Mouse (Mus musculus) right cerebral cortex, adult 2 months (tissue): ENCODE measurements around the gene Adamts12.
A peak's percentile ranks its signal among the peaks of the same experiment; 100 is the strongest.

ENCODE experiments used
- DNase-seq, 2 experiments: peaks; one replicate each; pipeline ENCODE4 v3.0.0; 2021 to 2022; ENCODE audit warnings: low spot score in 2 of 2

Adamts12 gene

DNA sequence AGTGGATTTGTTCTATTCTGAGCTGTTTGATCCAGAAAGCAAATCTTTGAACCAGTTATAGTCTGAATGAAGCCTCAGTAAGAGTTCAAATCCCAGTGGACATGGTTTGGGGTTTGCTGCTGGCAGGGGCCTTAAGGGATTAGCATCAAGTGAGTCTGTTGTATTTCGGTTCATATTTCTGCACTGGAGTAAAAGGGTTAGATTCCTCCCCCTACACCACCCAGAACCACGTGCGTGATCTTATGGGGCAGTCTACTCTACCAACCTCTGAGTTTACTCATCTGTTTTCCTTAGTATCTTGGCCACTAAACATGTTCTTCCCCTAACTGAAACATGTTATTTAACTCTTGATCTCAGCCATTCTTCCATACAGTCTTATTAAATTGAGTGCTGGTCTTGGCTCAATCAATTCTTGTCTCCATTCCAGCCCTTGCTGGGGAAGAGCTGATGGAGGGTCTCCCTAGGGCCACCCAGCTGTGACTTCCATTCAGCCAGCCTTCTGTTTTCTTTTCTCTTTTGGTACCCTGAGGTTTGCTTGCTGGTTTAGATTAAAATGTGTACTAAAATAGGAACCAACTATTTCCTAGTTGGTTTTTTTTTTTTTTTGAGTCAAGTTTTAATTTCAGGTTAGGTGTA is 11.3 kb downstream of the Adamts12 start:
- no peak for DNase-seq

DNA sequence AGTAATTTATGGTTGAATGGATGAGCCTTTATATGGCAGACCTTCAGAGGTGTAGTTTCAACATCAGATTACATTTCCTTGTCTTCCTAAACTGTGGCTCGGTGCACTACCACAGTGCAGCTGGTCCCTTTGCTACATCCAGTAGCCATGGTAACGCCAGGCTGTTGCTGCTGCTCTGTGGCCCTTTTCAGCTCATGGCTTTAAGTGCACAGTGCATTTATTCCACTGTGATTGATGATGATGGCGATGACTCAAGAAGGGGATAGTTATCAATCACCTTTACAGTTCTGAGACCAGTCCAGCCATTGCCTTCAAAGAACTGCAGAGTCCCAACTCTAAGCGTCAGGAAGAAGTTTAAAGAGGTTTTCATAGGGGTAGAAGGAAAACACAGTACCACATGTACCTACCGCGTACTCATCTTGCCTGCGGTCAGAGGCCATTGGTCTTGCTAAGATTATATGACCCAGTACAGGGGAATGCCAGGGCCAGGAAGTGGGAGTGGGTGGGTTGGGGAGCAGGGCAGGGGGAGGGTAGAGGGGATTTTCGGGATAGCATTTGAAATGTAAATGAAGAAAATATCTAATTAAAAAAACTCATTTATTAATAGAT is 18.5 kb downstream of the Adamts12 start:
- no peak for DNase-seq

DNA sequence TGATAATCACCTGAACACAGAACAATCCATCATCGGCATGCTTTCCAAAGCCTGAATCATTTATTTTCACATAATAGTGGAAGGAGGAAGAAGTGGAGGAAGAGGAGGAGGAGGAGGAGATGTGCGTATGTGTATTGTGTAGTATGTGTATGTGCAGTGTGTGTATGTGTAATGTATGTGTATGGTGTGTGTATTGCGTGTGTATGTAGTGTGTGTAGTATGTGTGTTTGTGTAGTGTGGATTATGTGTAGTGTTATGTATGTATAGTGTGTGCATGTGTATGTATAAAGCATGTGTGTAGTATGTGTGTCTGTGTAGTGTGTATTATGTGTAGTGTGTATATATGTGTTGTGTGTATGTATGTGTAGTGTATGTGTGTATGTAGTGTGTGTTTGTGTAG is 19.1 kb downstream of the Adamts12 start:
- no peak for DNase-seq

DNA sequence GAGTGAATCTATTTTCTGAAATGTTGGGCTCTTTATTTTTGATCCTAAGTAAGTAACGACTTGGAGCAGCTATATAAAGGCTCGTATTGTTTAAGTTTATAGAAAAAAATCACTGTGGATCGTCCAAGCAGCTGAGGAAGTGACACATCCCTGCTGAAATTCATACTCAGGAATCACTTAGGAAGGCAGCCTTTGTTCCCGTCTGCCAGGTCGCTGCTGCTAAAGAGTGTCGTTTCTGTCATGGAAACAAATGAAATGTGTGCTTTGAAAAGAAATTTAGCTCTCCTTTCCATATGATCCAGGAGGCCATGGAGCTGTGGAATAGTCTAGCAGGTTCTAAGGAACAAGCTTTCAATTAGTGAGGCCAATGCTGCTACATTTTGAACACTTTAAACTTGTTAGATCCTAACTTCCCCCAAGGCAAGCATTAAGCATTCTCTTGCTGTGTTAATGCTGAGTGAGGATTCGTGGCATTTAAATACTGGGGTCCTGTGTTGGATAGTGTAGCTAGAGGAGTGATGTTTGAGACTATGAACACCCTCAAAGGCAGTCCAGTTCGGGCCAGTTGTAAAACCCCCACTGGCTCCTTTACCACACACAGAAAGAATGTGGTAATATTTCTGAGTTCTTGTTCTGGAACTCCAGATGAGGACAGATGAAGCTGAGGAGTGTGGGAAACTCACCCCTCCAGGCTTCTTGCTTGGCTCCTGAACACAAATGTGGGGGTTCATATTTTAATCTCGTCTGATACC is 19.8 kb downstream of the Adamts12 start:
- no peak for DNase-seq

DNA sequence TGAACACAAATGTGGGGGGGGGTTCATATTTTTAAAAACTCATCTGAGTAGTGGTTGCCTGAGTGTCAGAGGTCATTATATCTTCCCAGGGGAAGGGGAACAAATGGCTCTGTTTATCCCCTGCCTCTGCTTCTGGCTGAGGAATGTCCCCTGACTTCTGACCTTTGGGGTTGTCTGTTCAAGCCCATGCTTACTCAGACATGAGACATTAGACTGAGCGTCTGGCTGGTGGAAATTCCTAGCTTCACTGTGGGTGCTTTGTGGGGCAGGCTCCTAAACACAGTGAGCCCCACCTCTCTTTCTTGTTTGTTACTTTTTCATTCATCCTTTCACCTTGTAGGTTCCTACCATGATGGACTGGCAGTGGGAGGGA is 20.4 kb downstream of the Adamts12 start:
- no peak for DNase-seq

DNA sequence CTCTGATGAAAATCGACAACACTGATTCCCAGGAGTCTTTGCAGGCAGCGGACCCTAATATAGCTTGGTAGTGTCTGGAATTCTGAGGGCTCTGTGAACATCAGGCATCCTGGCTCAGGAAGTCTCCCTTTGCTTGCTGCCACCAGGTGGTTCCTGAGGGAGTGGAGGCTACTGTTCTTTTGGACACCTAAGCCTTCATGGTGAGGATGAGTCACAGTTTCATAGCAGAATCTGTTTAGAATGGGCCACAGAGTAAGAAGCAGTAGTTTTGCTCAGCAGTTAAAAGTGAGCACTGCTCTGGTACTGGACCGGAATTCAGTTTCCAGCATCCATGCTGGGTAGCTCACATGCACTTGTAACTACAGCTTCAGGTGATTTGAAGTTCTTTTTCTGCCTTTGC is 24.9 kb downstream of the Adamts12 start:
- no peak for DNase-seq

DNA sequence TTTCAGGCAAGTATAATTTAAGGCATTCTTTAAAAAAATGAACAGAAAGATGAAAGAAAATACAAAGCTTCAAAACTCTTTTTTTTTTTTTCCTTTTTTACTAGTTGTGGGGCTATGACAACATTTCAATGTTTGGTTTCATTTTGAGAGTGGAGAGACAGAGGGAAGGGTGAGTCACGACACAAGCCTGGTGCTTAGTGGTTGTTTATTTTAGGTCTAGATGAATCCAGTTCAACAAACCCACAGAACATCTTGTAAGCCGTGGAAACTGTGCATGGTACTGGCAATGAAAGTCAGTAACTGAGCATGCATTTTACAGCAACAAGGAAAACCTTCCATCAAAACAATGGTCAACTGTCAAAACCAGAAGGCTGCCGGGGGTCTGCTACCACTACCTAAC is 31.0 kb downstream of the Adamts12 start:
- peak; percentile 45 to 48 for DNase-seq

DNA sequence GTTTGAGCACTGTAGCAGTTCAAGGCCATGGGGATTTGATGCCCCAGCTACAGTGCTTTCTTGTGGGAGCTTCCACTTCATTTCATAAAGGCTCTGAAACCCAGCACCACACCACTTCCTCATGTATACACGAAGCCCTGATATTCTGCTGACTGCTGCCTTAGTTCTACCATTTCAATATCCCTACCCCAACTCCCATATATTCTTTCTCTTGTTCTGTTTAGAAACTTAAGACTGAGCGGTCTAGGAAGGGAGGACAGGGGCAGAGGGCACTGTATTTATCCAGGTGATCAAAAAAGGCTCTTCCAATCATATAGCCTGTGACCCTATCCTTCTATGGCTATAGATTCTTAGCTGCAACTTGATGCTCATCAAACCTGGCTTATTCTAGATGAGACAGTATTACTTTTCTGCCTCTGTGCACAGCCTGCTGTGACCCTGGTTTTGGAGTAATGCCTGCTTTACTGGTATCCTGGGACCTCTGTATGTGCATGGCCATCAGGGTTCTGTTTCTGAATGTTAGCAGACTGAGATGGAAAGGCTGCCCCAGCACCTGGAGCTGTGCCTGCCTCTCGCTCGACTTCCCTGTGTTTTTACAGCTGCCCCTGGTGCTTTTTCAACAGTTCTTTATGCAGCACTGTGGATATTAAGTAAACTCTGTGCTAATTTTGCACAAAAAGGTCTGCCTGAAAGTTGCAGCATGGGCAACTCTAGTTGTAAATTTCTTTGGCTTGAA is 33.5 kb downstream of the Adamts12 start:
- DNase-seq, result no peak

DNA sequence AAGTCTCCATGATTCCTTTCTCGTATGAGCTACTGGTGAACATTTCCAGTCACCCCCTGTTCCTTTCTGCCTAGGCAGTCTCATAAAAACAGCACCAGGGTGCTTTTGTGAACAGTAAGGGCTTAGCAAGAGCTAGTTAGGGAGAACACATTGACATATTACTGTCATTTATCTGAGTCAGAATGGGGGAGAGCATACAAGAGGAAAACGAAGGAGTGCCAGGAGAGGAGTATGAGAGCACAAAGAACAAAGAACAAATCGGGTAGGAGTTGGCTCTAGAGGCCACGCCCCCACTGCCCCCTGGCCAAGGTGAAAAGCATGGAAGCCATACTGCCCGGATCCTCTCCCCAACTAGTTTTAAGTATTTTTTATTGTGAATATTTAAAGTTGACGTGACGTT is 34.4 kb downstream of the Adamts12 start:
- DNase-seq, result no peak

DNA sequence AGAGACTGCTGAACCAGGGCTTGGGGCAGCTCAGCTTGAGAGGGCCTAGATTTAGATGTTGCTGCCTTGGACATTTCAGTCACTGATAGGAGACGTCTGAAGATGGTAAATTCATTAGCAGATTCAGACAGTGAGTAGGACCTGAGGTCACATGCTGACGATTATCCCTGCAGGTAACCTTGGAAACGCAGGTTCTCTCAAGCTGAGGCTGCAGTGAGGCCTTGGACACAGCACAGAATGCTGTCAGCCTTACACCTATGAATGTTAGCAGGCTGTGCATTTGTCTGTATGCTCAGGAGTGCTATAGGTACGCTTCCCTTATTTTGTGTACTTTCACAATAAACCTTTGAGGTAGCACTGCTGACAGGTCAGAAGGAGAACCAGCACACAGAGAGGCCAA is 36.3 kb downstream of the Adamts12 start:
- no peak for DNase-seq

DNA sequence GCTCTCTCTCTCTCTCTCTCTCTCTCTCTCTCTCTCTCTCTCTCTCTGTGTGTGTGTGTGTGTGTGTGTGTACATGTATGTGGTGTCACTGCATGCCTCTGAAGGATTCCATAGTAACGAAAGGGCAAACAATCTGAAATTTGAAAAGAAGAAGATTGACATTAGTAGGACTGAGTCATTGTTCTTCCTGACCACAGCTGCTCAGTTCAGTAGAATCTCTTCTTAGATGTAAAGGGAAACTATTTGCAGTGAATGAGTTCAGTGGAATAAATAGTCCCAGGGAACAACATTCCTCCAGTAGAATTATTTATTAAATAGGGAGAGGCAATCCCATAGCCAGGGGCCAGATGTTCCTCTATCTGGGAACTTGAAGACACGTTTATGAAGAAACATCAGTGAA is 40.5 kb downstream of the Adamts12 start:
- no peak for DNase-seq

DNA sequence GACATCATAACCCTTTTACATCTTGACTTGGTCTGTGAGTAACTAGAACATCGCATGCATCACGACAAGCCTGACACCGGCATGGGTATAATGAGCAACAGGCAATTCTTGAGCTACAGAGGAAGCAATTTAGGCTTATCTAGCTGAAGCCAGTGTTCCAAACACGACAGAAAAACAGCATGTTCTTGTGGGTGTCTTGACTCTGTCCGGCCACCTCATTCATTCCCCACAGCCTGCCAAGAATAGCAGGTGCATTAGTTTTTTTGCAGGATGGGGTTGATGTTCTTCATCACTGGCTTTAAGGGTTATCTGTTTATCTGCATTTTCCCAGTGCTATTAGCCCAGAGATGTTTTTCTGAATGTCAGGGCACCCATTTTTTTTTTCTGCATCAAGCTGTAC is 42.8 kb downstream of the Adamts12 start:
- no peak for DNase-seq

DNA sequence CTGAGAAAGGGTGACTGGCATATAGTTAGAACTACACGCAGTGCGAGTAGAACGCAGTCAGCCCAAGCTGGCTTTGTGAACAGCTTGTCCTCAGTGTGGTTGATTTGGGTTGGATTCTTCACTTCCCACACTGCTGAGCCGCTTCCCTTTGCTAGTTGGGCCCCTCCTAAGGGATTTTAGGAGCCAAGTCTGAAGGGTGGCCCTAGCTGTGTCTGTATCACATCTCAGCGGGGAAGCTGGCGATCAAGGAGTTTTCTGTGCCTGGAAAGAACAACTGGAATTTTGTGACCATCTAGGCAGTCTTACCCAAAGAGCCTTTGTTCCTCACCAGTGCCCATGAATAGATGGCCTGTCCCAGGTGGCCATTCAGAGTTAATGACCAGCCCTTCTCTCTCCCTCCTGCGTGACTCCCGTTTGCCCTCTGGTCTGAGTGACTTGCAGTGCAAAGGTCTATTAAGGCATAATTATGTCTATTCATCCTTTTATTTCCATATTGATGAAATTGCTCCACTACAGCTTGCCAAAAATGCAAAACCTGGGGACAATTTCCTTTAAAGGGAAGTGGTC is 50.1 kb downstream of the Adamts12 start:
- no peak for DNase-seq

DNA sequence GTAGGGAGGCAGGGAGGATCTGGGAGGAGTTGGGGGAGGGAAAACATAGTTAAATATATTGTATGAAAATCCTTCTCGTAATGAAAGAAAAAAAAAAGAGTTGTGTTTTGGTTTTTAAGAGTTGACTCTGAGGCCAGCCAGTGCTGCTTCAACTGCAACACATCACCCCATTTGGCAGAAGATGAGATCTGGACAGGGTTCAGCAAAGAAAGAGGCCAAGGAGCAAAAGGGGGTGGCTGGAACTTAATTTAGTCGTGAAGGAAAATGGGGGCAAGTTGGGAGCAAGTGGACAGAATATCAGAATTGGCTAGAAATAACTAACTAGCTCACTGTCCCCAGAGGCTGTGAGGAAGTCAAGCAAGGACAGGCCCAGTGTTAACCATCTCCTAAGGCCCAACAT is 51.7 kb downstream of the Adamts12 start:
- no peak for DNase-seq

DNA sequence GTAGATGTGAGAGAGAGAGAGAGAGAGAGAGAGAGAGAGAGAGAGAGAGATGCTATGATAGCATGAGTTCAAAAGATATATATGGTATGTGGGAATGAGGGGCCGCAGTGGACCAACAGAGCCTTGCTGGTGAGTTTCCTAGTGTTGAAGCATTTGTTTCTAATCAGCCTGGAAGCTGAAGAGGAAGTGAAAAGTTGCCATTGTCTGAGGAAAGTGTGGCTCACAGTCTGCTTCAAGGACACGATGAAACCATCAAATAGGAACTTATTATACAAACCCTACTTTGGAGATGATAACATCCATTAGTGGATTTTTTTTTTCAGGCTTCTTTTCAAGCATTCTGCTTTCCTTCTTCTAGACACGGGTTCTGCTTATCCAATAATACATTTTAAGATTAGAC is 52.3 kb downstream of the Adamts12 start:
- DNase-seq, result no peak

DNA sequence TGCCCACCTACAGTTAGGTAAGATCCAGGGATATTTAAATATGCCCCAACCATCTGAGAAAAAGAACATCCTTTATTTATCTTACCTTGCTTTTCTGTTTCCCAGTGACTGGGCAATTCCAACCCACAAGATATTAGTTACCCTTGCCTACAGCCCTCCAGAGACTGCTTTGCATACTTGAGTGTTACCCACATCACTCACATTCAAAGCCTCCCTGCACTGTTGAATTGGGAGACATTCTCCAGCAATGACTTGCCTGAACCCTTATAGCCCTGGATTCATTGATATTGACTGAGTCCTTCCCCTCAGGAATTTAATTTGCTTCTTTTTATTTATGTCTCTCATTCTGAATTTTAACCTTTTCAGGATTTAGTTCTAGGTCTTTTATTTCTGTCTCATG is 53.8 kb downstream of the Adamts12 start:
- DNase-seq, result no peak

DNA sequence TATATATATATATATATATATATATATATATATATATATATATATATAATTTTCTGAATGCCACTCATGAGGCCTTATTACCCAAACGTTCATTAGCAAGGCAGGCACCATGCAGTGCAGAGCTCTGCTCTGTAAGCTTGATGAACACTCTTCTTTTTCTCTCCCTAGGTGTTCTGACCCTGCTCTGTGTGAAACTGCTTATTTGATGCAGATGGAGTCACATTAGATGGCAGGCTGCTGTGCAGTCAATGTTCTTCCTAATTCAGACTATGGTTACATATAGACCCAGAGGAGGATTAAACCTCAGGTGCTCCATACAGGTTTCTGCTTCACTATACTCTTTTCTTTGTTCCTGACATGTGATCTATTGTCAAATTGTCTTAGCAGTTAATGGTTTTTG is 57.1 kb downstream of the Adamts12 start:
- DNase-seq, result no peak

DNA sequence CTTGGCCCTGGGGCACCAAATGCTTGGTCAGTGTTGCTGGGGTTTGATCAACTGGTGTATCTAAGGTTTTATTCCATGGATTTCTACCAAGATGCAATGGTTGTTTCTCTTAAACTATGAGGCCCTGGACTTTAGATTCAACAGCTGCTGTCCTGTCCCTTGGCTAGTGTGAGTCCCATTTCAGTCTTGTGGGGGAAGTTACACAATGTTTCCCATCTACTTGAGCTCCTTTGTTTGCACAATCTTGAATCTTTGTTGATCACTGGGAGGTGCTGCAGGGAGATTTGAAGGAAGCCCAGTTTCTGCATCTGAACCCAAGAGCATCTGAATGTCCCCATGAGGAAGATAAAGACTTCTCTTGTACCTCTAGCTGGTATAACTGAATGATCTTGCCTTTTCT is 60.8 kb downstream of the Adamts12 start:
- DNase-seq, result no peak

DNA sequence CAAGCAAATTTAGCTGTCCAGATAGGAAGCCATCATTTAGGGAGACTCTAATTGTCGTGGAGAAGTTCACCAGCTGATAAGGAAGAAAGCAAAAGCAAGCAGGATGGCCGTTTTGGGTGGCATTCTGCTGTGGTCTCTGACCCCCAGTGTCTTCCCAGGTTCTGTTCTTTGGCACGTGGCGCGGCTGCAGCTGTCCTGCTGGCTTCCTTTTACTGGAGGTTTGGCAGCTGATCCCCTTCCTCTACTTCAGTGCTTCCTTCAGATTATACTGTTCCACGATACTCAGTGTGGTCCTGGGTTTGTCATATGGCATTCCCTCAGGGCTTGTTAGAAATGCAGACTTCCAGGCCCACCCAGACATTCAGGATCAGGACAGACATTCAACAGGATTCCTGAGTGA is 63.9 kb downstream of the Adamts12 start:
- no peak for DNase-seq

DNA sequence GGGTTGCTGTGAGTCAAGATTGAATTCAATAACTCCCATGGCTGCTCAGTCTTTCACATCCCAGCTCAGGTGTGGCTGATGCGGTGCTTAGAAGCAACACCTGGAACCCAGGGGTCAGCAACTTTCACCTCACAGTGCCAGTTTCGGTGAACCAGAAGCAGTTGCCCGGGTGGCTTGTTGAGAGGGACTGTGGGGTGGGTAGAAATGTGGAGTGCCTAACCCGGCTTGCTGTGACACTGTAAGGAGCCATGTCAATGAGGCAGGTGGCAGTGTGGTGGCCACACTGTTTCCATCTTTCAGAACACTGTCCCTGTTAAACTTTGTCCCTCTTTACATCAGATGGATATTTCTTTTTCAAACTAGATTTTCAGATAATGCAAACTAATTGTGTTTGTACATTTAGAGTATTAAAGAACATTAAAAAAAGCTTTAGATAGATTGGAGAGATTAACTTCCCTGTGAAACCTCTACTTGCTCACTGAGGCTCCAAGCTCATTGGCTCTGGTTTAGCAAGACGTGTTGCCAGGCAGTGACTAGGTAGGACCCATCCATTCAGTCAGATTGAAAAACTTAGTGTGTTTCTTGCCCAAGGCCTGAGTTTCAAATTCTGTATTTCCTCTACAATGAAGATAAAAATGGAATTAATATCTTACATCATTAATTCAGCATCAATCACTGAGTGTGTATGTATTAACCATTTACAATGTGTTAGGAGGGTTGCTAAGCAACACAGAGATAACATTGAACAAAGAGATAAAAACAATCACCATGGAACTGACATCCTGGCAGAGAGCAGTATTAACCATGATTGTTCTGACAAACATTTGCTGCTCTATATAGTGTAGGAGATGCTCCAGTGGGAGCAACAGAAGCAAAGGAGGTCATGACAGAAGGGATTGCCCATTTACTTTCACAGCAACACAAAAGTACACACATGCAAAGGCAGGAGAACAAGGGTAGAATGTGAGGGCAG is 68.3 kb downstream of the Adamts12 start:
- no peak for DNase-seq

DNA sequence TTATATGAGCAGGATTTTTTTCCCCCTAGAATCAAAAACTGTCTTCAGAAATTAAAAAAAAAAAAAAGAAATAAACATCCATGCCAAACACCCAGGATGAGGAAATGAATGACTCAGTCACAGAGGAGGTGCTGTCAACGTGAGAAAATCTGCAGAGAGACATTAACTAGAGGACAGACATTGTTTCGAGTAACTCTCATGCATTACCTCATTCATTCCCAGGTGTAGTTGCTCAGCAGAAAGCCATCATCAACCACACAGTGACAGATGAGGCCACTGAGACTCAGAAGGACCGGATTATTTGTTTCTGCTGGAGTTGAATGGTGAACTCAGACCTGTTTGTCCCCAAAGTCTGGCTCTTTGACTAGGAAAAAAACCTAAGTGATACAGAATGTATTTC is 81.0 kb downstream of the Adamts12 start:
- no peak for DNase-seq
